Mouse (Mus musculus) thymus, postnatal 36 days (tissue): Measurements from ENCODE around the gene St8sia2.

Experiments
- DNase-seq, 2 experiments: peaks; one replicate each; pipeline ENCODE4 v3.0.0; 2022; ENCODE audit warnings: mixed read lengths in 2 of 2

Gene St8sia2

DNA sequence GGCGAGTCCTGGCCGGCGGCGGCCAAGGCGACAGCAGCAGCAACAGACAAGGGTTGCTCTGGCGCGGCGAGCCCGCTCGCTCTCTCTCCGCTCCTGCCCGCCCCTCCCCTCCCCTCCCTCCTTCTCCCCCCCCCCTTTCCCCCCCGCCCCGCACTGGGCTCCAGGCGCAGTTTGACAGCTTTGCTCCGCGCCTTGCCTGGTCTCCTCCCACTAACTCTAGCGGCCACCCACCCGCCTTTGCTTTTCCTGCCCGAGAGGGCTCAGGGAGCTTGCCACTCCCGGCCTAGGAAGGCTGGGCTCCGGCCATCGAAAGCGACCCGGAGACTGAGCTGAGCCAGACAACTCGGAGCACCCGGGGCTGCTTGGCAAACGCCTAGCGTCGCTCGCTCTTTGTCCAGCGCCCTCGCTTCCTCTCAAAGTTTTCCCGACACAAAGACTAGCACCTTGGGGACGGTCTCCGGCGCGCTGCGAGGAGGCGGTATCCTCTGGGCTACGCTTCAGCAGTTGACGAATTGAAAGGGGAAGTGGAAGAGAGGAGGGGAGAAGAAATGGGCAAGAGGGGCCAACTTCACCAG is at the start of gene St8sia2:
St8sia2 (minus strand) TSS at position 90 of the 575 bp plus-strand sequence.
- no peak for DNase-seq

DNA sequence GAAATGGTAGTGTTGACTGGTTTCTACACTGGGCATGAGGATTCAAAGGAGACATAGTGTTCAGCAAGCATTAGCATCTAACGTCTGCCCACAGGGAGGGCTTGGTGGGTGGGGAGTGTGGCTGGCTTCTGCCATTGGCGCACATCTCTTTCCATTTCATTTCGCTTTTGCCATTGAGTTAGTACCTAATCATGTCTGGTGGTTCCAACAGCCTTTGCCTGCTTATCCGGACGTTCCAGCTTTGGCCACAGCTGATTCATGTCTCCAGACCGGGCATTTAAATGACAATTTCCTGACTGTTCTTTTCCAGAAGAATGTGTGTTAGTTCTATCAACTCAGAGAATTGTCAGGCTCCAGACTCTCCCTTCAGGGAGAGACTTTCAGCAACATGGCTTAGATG is 47.6 kb upstream of the St8sia2 start:
- no peak for DNase-seq

DNA sequence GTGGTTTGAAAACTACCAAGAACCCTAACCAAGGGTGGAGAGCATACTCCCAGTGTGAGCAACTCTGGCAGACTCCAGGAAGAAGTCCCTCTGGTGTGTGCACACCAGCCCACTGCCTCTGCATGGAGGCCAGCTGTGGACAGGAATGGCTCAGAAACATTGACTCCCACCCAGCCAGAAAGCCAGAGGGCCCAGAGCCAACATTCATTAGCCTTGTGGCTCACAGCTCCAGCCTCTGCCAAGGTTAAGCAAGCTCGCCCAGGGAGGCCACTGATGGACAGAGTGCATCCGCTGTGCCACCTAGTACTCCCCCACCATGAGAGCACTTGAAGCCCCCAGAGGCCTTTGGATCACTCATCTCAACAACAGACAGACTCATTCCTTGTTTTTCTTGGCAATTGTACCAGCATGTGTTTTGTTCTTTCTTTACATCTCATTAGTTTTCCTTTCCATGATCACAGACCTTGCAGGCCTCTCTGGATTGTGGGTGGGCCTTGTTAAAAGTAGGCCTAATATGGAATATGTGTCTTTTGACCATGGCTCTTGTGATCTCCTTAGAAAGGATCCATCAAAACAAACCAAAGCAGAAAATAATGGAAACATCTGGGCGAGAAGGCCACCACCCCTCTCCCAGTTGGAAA is 46.9 kb upstream of the St8sia2 start:
- DNase-seq: no peak

DNA sequence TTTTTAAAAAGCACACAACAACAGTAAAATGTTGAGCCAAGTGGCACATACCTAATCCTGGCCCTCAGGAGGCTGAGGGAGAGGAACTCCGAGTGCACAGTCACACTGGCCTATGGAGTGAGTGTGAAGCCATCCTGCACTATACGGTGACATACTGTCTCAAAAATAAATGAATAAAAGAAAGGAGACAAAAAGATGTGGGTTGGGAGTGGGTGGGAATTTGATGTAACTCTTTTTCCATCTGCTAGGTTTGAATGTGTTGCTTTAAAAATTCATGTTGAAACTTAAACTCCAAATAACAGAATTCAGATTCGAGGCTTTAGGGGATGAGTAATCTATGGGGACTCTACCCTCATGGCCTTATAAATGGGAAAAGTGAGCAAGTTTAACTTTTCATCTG is 46.2 kb upstream of the St8sia2 start:
- DNase-seq: no peak

DNA sequence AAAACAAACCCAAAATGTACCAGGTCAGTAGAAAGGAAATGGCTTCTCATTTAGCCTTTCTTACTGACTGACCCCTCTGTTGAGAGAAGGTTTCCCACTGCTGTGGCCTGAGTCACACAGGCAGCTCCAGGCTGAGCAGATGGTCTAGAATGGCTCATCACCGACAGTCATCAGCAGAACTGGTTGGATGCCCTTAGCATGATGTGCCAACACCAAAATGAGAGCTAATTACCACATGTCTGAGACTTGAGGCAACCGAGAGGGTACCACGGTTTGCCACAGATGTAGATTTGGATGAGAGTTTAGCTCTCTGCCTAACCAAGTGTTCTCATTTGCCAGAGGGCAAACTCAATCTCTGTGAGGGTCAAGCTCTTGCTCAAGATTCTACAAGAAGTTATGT is 42.3 kb upstream of the St8sia2 start:
- no peak for DNase-seq

DNA sequence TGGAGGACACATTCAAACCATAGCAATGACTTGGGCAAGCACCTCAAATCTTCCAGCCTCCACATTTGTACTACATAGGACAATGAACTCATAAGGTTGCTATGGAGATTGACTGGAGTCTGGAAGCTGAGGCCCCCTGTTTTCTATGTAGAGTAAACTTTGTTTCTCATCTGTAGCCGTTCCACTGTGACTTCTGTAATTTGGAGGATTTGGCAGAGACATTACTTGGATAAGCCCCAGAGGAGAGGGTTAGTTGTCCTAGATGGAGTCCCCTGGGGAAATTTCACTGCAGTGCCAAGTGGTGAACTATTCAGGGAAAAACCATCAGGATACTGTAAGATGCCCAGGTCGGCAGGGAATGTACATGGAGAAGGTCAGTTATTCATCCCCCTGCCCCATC is 34.1 kb upstream of the St8sia2 start:
- no peak for DNase-seq

DNA sequence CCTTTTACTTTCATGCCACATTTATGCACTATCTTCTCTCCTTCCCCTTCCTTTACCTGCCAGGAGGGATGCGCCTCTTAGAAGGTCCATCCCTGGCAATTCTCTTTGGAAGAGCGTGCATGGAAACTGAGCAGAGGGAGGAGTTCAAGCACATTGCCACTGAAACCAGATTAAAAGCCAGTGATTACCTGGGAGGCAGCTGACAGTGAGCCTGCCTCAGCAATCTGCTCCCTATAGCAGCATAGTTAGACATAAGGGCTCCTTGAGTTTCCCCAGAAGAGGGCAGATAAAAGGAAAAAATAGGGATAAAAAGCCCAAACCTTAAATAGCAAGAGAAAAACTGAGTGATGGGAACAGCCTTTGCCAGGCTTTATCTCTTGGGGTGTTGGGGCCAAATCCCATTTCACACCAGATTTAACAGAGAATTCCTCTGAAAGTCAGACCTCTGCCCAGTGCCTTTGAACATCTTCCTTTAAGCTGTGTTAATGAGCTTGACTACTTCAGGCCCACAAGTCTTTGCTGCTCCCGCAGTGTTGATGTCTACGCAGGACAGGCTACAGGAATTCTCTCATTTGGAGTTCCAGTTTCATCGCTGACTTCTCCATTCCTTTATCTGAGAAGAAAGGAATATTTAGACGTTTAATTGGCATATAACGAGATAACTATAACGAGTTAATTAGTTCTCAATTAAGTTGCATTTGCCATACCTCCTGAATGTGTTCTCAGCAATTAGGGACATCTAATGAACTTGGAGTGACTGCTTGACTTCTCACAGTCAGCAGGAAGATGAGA is 31.9 kb upstream of the St8sia2 start:
- no peak for DNase-seq

DNA sequence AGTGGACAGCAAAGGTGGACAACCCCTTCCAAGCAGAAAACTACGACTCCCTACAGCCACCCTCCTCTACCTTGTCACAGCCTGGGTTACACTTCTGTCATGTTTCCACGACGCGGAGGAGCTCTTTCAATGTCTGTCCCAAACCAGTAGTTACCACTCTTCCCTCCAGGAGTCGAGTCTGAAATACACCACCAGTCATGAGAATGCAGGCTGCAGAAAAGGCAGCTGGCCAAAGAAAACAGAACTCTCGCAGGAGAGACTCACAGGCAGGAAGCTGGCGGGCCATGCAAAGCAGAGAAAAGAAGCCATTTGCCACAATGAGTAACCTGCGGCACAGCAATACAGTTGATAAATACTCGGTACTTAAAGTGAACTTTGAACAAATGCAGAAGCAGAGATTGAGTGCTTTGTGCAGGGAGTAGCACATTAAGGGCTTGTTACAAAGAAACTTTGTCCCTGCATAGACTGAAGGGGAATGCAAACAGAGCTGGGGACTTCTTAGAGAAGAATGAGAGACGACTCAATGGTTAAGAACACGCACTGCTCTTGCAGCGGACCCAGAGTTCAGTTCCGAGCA is 30.2 kb upstream of the St8sia2 start:
- no peak for DNase-seq

DNA sequence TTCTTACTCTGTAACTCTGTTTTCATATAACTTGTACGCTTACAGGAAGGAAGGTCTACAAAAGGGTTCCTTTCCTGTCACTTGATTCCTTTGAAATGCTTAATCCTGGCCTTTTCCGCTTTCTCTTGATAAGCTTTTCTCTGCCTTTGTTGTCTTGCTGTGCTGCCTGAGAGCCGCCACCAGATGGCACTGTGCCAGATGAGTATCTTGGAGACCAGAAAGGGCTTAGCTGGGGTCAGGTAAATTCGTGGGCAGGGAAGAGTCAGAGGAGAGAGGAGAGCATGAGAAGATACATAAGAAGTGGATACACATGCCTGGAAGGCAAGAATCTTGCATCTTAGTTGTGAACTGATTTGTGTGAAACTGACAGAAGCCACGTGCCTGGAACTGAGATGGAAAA is 11.5 kb upstream of the St8sia2 start:
- peak; percentile 45 to 57 for DNase-seq

DNA sequence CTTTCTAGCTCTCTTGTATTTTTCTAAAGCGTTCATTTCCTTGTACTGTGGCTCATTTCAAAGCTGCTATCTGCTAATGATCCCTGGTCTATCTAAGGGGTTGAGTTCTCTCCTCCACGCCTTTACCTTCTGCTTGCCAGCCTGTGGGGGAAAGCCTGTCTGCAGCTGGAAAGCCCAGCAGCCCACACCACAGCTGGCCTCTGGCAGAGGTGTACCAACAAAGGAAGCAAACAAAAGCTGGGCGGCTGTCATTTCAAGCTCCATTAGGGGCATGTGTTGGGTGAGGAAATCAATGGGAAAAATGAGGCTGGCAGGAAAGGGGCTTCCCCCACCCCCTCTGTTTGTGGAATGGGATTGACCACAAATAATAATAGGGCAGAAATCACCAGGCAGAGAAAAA is 10.7 kb upstream of the St8sia2 start:
- DNase-seq: no peak

DNA sequence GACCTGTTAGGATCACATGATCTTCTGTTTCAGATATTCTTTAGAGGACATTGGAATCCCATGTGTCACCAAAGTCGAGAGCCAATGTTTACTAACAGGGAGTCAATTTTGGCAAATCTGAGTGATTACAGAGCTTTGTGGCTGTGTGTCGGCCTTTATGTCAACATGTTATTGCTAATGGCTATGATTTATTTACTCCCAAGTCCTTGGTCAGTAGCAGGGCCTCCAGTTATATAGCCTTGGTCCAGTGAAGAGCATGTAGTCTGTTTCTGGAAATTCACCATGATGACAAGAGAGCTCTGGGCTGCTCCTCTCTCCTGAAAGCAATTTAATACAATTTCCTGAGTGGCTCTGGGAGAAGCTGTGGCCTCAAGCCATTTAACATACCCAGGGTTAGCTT is 9.1 kb upstream of the St8sia2 start:
- DNase-seq: no peak

DNA sequence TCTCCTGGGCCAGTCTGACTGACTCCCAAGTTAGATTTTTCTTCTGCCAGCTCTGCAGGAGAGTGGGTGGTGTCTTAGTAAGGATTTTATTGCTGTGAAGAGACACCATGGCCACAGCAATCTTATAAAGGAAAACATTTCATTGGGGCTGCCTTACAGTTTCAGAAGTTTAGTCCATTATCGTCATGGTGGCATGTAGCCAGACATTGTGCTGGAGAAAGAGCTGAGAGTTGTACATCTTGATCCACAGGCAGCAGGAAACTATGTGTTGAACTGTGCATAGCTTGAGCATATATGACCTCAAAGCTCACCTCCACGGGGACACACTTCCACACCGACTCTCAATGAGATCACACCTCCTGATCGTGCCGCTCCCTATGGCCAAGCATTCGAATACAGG is 8.3 kb upstream of the St8sia2 start:
- no peak for DNase-seq

DNA sequence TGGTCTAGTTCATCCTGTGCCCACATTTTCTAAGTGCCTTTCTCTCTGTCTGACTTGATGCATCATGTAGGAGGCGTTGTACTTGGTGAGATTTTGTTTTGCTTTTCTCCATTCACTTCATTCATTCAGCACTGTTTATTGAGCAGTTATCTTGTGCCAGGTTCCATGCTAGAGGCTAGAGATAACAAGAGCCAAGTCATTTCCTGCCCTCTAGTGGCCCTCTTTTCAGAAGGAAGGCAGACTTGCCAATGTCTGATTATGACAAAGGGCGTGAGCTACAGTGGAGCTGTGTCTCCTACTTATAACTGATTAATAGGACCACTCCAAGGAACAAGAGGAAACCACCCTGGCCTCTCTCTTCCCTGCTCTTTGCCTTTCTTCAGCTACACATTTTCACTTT is 3.1 kb upstream of the St8sia2 start:
- no peak for DNase-seq

DNA sequence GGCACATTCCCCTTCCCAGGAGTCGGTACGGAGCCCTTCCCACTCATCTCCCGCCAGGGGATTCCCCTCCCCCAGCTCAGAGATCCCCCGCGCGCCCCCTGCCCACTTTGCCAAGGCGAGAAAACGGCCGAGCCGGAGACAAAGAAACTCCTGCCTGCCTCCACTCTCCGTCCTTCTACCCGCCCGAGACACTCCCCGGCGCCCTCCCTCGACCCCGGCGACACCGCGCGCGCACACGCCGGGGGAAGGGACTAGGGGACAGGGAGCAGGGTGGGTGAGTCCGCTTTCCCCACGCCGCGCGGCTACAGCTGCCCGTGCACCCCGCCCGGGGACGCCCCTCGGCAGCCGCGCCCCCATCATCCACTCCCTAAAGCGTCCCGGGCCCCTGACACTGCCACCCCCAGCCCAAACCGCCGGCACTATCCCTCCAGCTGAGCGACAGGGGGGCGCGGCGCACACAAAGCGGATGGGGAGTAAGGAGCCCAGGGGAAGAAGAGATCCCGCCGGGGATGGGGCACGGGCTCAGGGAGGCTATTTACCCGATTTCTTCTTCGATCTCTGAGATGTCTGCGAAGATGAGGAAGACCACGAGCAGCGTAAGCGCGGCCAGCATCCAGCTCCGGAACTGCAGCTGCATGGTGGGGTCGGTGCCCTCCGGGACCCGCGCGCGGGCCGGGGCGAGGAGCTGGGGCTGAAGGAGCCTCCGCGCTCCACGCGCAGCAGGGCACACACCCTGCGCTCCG is 461 bp downstream of the St8sia2 start:
- peak in 1 of 2 experiments; percentile 6 for DNase-seq

DNA sequence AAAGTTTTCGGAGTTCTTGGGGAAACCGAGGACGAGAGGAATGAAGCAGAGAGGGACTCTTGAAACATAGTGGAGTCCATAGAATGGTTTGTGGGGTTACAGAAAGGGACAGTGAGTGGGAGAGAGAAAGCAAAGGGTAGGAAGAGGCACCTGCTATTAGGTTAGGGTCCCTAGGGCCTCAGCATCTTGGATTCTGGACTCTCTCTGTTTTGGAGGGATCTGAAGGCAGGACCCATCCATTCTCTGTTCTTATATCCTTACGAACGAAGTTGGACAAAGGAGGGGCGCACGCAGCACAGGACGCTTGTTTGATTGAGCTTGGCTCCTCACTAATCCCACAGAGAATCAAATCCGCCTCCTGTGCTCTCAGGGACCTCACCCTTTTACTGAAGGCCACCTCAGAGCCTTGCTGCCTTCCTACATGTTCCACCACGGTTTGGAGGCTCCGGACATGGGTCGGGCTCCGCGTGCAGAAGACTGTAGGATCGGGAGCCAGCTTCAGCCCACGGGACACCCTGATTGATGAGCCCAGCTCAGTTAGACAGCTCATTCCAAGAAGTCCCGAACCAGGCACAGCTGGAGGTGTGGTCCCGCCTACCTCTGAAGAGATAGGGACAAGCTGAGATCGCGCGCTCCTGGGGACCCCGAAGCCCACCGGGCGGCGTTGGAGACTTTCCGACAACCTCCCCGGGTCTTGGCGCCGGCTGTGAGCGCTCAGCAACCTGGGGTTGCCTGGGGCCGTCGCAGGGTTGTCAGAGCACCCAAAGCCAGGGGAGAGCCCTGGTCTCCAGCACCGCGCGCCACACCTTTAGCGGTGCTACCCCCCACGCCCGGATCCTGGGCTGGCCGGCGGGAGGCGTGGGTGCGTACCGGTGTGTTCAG is 1.3 kb downstream of the St8sia2 start:
- peak in 1 of 2 experiments; percentile 3 for DNase-seq

DNA sequence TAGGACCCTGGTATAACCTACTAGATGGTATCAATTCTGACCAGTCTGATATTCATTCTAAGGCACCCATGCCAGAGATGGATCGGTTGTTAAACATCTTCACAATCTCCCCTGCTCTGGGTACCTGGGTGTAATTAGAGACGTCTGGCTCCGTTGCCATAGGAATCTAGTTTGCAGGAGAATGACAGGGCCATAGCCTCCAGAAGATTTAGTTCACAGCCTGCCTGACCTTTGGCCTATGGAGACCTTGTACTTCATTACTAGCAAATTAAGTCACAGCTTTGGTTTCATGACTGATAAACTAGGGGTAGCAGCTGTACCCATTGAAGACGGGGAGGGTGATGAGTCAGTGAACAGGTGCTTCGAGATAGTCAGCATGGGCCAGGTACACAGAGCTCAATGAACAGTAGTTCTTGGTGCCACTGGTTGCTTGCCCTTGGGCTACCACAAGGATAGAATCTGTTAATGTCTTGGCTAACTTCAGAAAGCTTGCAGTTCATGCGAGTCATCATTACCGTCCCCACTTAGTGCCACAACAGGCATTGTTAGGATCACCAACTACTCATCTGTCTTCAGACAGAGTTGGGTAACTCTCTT is 4.4 kb downstream of the St8sia2 start:
- no peak for DNase-seq

DNA sequence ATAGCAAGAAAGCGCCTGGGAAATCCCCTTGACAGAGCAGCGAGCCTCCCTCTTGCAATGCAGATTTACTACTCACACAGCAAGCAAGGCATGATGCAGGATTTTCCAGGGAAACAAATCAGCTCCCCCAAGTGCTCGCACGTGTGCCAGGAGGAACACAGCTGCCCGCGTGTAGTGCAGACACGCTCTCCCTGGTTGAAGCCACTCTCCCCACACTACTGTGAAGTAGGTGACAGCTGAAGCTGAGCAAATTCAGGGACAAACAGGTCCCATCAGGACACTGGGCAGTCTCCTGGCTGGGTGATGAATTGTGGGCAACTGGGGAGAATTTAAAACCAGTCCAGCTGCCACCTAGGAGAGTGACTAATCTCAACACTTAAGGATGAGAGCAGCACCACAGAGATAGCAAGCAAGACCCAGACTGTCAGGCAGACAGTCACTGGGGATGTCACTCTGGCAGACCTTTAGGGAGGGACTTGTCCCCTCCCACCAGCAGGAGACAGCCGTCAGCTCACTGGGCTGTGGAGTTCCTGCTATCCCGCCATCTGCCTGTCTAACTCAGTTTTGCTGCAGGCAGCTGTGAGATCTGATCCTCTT is 6.6 kb downstream of the St8sia2 start:
- DNase-seq: no peak

DNA sequence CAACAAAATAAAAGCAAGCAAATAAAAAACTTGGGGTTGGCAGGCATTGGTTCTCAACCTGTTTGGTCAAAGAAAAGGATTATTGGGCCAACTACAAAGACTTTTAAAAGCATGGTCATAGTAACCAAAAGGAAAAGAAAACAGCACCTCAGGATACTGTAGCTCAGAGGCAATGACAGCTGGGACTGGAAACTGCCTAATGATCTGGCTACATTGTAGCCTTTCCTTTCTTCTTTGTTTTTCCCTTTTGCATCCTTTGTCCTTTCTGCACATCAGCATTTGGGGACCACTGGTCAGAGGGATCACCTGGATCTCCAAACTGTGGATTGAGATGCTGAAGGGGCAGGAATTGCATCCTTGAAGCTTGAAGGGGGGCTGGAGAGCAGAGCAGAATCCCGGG is 7.1 kb downstream of the St8sia2 start:
- DNase-seq: no peak

DNA sequence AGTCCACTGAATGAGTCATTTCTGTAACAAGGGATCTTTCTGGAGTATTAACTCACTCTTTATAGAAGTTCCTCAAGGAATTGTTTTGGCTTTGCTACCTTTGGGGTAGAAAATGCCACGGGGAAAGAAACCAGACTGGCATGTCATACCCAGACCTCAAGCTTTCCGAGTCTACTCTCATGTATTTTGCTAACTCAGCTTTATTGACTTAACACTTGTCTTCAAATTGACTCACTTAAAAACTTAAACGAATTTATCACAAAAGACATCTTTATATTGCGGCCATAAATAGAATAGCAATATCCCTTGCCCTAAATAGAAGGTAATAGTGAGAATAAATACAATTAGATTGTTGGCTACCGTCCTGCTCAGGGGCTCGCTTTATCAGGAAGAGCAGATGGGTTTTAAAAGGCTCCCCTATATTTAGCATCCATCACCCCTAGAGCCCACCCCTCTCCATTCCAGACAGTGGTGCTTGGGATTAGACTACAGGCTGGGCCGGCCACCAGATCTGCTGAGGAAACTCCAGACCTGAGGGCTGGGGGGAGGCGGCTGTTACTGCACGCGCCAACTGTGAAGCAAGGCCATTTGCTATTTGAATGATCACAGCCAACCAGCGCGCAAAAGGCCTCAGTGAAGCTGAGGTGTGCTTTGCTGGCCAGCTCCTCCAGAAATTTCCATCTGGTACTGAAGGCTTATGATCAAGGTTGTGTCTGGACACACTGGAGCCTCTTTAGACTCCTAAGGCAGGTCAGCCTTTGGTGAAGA is 12.6 kb downstream of the St8sia2 start:
- DNase-seq: no peak

DNA sequence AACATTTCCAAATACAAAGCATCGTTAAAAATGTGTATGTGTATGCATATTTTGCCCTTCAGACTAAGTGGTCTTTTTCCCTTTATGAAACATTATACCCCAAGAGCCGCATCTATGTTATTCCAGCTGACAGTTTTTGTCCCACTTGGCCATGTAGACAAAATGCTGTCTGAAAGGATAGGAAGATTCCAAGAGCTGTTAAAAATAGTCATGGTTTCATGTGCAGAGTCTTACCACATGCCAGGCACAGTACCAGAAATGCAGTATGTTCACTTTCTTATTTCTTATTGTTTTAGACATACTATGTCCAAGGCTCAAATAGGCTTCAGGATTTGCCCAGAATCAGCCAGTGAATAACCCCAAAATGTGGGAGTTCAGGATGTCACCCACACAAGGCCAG is 24.1 kb downstream of the St8sia2 start:
- no peak for DNase-seq
